Mouse (Mus musculus) gastrocnemius, adult 2 months (tissue): Measurements from ENCODE around the gene Adamtsl3. TPM values are rescaled to one million over a fixed set of nuclear protein-coding genes. Genes with fewer than 3 reads are reported as not detected.

Experiments used
- DNase-seq: peaks from one replicate; pipeline ENCODE4 v3.0.0; 2022
- H3K27ac ChIP-seq: fragments of 200-600 bp; 2 replicates; pipeline ENCODE4 v1.8.1; 2022; ENCODE audit warnings: mild to moderate bottlenecking
- H3K4me3 ChIP-seq: fragments of 200-600 bp; 2 replicates; pipeline ENCODE4 v1.8.1; 2022; ENCODE audit warnings: mild to moderate bottlenecking, moderate library complexity
- CTCF ChIP-seq: fragments of 200-600 bp; IDR thresholded peaks from 2 replicates; pipeline ENCODE4 v1.8.1; 2022; ENCODE audit warnings: antibody characterized with exemption, mild to moderate bottlenecking, moderate library complexity
- intact Hi-C: fragments of 180-260 bp; cut with DNase I; formaldehyde crosslinking; loops from one replicate; pipeline ENCODE4 v1.15.1; 2025
- total RNA-seq, 2 experiments: library from RNA; stranded (reverse); gene quantifications; 2 replicates each; pipeline ENCODE4 v1.2.3; 2021

Adamtsl3 gene
- total RNA-seq, 2 experiments from 2014 or later, result 4.3 to 7.8 TPM

GRCm38 (mm10) chr7:82497064-82497463 lies 161.6 kb downstream of the Adamtsl3 start:
- no peak overlapping the region for H3K27ac ChIP-seq
- no peak for TF ChIP-seq CTCF
- DNase-seq, result no peak
- intact Hi-C loops, result no loop called here
- H3K4me3 ChIP-seq, result no peak overlapping the region

GRCm38 (mm10) chr7:82501306-82501705 lies 165.8 kb downstream of the Adamtsl3 start:
- intact Hi-C loops, result no loop called here
- H3K27ac ChIP-seq, result no peak overlapping the region
- no peak overlapping the region for H3K4me3 ChIP-seq
- no peak for DNase-seq
- no peak for TF ChIP-seq CTCF

GRCm38 (mm10) chr7:82502511-82502910 lies 167.0 kb downstream of the Adamtsl3 start:
- no peak overlapping the region for H3K4me3 ChIP-seq
- DNase-seq, result no peak
- H3K27ac ChIP-seq, result no peak overlapping the region
- TF ChIP-seq CTCF, result no peak
- intact Hi-C loops, result no loop called here

GRCm38 (mm10) chr7:82504101-82504500 lies 168.6 kb downstream of the Adamtsl3 start:
- peak; percentile 53 for DNase-seq
- TF ChIP-seq CTCF, result peak; percentile 69
- intact Hi-C loops, result no loop called here
- H3K4me3 ChIP-seq, result no peak overlapping the region
- no peak overlapping the region for H3K27ac ChIP-seq

GRCm38 (mm10) chr7:82530583-82530982 lies 195.1 kb downstream of the Adamtsl3 start:
- no peak for DNase-seq
- intact Hi-C loops, result no loop called here
- TF ChIP-seq CTCF, result no peak
- Histone ChIP-seq H3K4me3 (no peak overlapping the region), H3K27ac (no peak overlapping the region)

- Histone ChIP-seq H3K27ac (no peak overlapping the region), H3K4me3 (no peak overlapping the region)
- TF ChIP-seq CTCF, result no peak
- peak; percentile 33 for DNase-seq
- intact Hi-C loops, result no loop called here
These were observed 195.9 kb downstream of the Adamtsl3 start for GRCm38 (mm10) chr7:82531376-82531775.

GRCm38 (mm10) chr7:82533188-82533587 lies 197.7 kb downstream of the Adamtsl3 start:
- intact Hi-C loops, result no loop called here
- Histone ChIP-seq H3K4me3 (no peak overlapping the region), H3K27ac (no peak overlapping the region)
- TF ChIP-seq CTCF, result peak; percentile 15; the same call in 1 of the 2 replicates
- no peak for DNase-seq

- intact Hi-C loops, result no loop called here
- no peak for TF ChIP-seq CTCF
- no peak for DNase-seq
- Histone ChIP-seq H3K27ac (no peak overlapping the region), H3K4me3 (no peak overlapping the region)
These were observed 198.4 kb downstream of the Adamtsl3 start for GRCm38 (mm10) chr7:82533747-82534504.

GRCm38 (mm10) chr7:82544390-82544919 lies 209.0 kb downstream of the Adamtsl3 start:
- Histone ChIP-seq H3K4me3 (no peak overlapping the region), H3K27ac (no peak overlapping the region)
- intact Hi-C loops, result no loop called here
- no peak for DNase-seq
- no peak for TF ChIP-seq CTCF

- intact Hi-C loops, result no loop called here
- no peak overlapping the region for H3K4me3 ChIP-seq
- no peak overlapping the region for H3K27ac ChIP-seq
- TF ChIP-seq CTCF, result no peak
- DNase-seq, result no peak
These were observed 216.5 kb downstream of the Adamtsl3 start for GRCm38 (mm10) chr7:82552005-82552404.

GRCm38 (mm10) chr7:82555803-82556202 lies 220.3 kb downstream of the Adamtsl3 start:
- Histone ChIP-seq H3K27ac (no peak overlapping the region), H3K4me3 (no peak overlapping the region)
- no peak for TF ChIP-seq CTCF
- intact Hi-C loops, result no loop called here
- DNase-seq, result no peak

- Histone ChIP-seq H3K4me3 (no peak overlapping the region), H3K27ac (no peak overlapping the region)
- no peak for TF ChIP-seq CTCF
- DNase-seq, result no peak
- intact Hi-C loops, result no loop called here
These were observed 220.9 kb downstream of the Adamtsl3 start for GRCm38 (mm10) chr7:82556417-82556816.

GRCm38 (mm10) chr7:82557111-82557510 lies 221.6 kb downstream of the Adamtsl3 start:
- TF ChIP-seq CTCF, result no peak
- DNase-seq, result no peak
- intact Hi-C loops, result no loop called here
- Histone ChIP-seq H3K27ac (no peak overlapping the region), H3K4me3 (no peak overlapping the region)

GRCm38 (mm10) chr7:82566688-82567087 lies 231.2 kb downstream of the Adamtsl3 start:
- Histone ChIP-seq H3K27ac (no peak overlapping the region), H3K4me3 (no peak overlapping the region)
- DNase-seq, result no peak
- intact Hi-C loops, result no loop called here
- peak; percentile 25 for TF ChIP-seq CTCF
